Mouse (Mus musculus) bone marrow macrophage, adult 2 months (primary cell): ENCODE data around the gene Thsd7a.

Experiments used
- CTCF ChIP-seq: IDR thresholded peaks from 2 replicates; pipeline ENCODE4 v1.5.1; 2012; ENCODE audit warnings: low read depth, mild to moderate bottlenecking, low read length, moderate library complexity
- POLR2A ChIP-seq: IDR thresholded peaks from 2 replicates; pipeline ENCODE4 v1.6.1; 2012; ENCODE audit warnings: mild to moderate bottlenecking, low read depth, low read length, borderline replicate concordance

GRCm38 (mm10) chr6:12544096-12544495 lies 205.1 kb downstream of the Thsd7a start:
- TF ChIP-seq CTCF = no peak
- no peak for TF ChIP-seq POLR2A
